Mouse (Mus musculus) lung, embryonic 15.5 days (tissue): ENCODE results near the gene Il2rb. TPM values are rescaled to one million over a fixed set of nuclear protein-coding genes. Genes with fewer than 3 reads are reported as not detected.

ENCODE experiments used
- ATAC-seq: fragments of 200-750 bp; cut with Nextera tagmentation; 2 replicates; pipeline ENCODE4 v1.8.0; 2017; ENCODE audit warnings: moderate number of reproducible peaks, borderline replicate concordance; ENCODE audit not compliant: low FRiP score, low TSS enrichment; ENCODE audit errors: extremely low read depth
- H3K27ac ChIP-seq: fragments of 300-500 bp; sonication (generic); 2 replicates; pipeline ENCODE4 v1.5.1; 2015; ENCODE audit warnings: moderate library complexity, mild to moderate bottlenecking, inconsistent platforms
- H3K27me3 ChIP-seq: fragments of 300-500 bp; sonication (generic); 2 replicates; pipeline ENCODE4 v1.6.1; 2015; ENCODE audit warnings: inconsistent platforms
- H3K36me3 ChIP-seq: fragments of 300-500 bp; sonication (generic); 2 replicates; pipeline ENCODE4 v1.6.1; 2015; ENCODE audit warnings: inconsistent platforms
- H3K4me1 ChIP-seq: fragments of 300-500 bp; sonication (generic); 2 replicates; pipeline ENCODE4 v1.6.1; 2015; ENCODE audit warnings: inconsistent platforms
- H3K4me2 ChIP-seq: fragments of 300-500 bp; sonication (generic); 2 replicates; pipeline ENCODE4 v1.6.1; 2015; ENCODE audit warnings: inconsistent platforms, mild to moderate bottlenecking, moderate library complexity
- H3K4me3 ChIP-seq: fragments of 300-500 bp; sonication (generic); 2 replicates; pipeline ENCODE4 v1.5.1; 2015; ENCODE audit warnings: mild to moderate bottlenecking, inconsistent platforms
- H3K9ac ChIP-seq: fragments of 300-500 bp; sonication (generic); 2 replicates; pipeline ENCODE4 v1.6.1; 2015; ENCODE audit warnings: inconsistent platforms
- H3K9me3 ChIP-seq: fragments of 300-500 bp; sonication (generic); 2 replicates; pipeline ENCODE4 v1.6.1; 2016; ENCODE audit warnings: inconsistent platforms
- WGBS: fragments of 180-500 bp; shearing (Covaris S2); methylation state at CpG from one replicate; pipeline ENCODE4 v1.1.7; 2015; 5-methylcytosine and 5-hydroxymethylcytosine counted together
- polyA plus RNA-seq: library from polyadenylated mRNA; unstranded; fragments of >200 nt; fragmentation: Nextera tagmentation; extraction: Ambion mirVana; gene quantifications from 2 replicates; pipeline ENCODE4 v1.2.1, GENCODE M21; 2015

Il2rb gene
- polyA plus RNA-seq, 1 experiment from 2014 or later: 1.3 TPM

GRCm38 (mm10) chr15:78479470-78479869, 15.6 kb downstream of the Il2rb start:
- no peak for ATAC-seq
- no peak overlapping the region for H3K4me2 ChIP-seq
- no peak overlapping the region for H3K4me3 ChIP-seq
- H3K27ac ChIP-seq: no peak overlapping the region
- H3K27me3 ChIP-seq: no peaks in the 10 kb centered on the region
- no peaks in the 10 kb centered on the region for H3K36me3 ChIP-seq
- no peak overlapping the region for H3K9ac ChIP-seq
- 0 out of 2 replicates have a peak, but pooled peaks cover 4% of the 10 kb centered on the region for H3K4me1 ChIP-seq
- 71% methylated on average over 5 of the region's 5 CpGs for WGBS
- no peaks in the 10 kb centered on the region for H3K9me3 ChIP-seq

- Histone ChIP-seq H3K4me3 (no peak overlapping the region), H3K27ac (no peak overlapping the region), H3K4me1 (0 out of 2 replicates have a peak, but pooled peaks cover 4% of the 10 kb centered on the region), H3K9me3 (no peaks in the 10 kb centered on the region), H3K9ac (no peak overlapping the region), H3K4me2 (no peak overlapping the region), H3K36me3 (no peaks in the 10 kb centered on the region), H3K27me3 (no peaks in the 10 kb centered on the region)
- WGBS: 81% methylated on average over 4 of the region's 4 CpGs
- ATAC-seq: no peak
These were observed 17.0 kb downstream of the Il2rb start for GRCm38 (mm10) chr15:78478073-78478472.

GRCm38 (mm10) chr15:78476878-78477277, 18.2 kb downstream of the Il2rb start:
- H3K27me3 ChIP-seq: no peaks in the 10 kb centered on the region
- no peaks in the 10 kb centered on the region for H3K9me3 ChIP-seq
- H3K4me1 ChIP-seq: 0 out of 2 replicates have a peak, but pooled peaks cover 4% of the 10 kb centered on the region
- 63% methylated on average over 1 of the region's 1 CpGs for WGBS
- no peak overlapping the region for H3K9ac ChIP-seq
- no peak overlapping the region for H3K4me2 ChIP-seq
- H3K36me3 ChIP-seq: no peaks in the 10 kb centered on the region
- ATAC-seq: no peak
- H3K27ac ChIP-seq: no peak overlapping the region
- H3K4me3 ChIP-seq: no peak overlapping the region

- Histone ChIP-seq H3K4me3 (no peak overlapping the region), H3K9me3 (no peaks in the 10 kb centered on the region), H3K9ac (no peak overlapping the region), H3K27me3 (no peaks in the 10 kb centered on the region), H3K27ac (no peak overlapping the region), H3K36me3 (no peaks in the 10 kb centered on the region), H3K4me2 (no peak overlapping the region), H3K4me1 (no peaks in the 10 kb centered on the region)
- no peak for ATAC-seq
- WGBS: 36% methylated on average over 3 of the region's 3 CpGs
These were observed 19.5 kb downstream of the Il2rb start for GRCm38 (mm10) chr15:78475604-78476031.

GRCm38 (mm10) chr15:78473442-78473841, 21.6 kb downstream of the Il2rb start:
- Histone ChIP-seq H3K27me3 (no peaks in the 10 kb centered on the region), H3K9me3 (no peaks in the 10 kb centered on the region), H3K4me1 (no peaks in the 10 kb centered on the region), H3K9ac (no peak overlapping the region), H3K4me2 (no peak overlapping the region), H3K27ac (no peak overlapping the region), H3K4me3 (no peak overlapping the region), H3K36me3 (no peaks in the 10 kb centered on the region)
- 85% methylated on average over 6 of the region's 6 CpGs for WGBS
- no peak for ATAC-seq

- 25% methylated on average over 7 of the region's 7 CpGs for WGBS
These were observed 23.2 kb downstream of the Il2rb start for GRCm38 (mm10) chr15:78471902-78472301.

GRCm38 (mm10) chr15:78470495-78471276, 24.4 kb downstream of the Il2rb start:
- 72% methylated on average over 4 of the region's 4 CpGs for WGBS
- H3K27me3 ChIP-seq: no peaks in the 10 kb centered on the region
- no peak for ATAC-seq

More at GRCm38 (mm10) chr15:78471902-78472301, 23.2 kb downstream of the Il2rb start:
- no peak overlapping the region for H3K4me3 ChIP-seq
- no peaks in the 10 kb centered on the region for H3K27me3 ChIP-seq
- no peaks in the 10 kb centered on the region for H3K36me3 ChIP-seq
- H3K9ac ChIP-seq: no peak overlapping the region
- no peak overlapping the region for H3K4me2 ChIP-seq
- no peak overlapping the region for H3K27ac ChIP-seq
- H3K9me3 ChIP-seq: no peaks in the 10 kb centered on the region
- no peaks in the 10 kb centered on the region for H3K4me1 ChIP-seq
- no peak for ATAC-seq

GRCm38 (mm10) chr15:78468379-78468937, 26.6 kb downstream of the Il2rb start, which contains the start of gene Tmprss6:
Gene Tmprss6 (minus strand): TSS chr15:78468634.
- H3K27ac ChIP-seq: no peak within 1 kb of the TSS
- no peak within 1 kb of the TSS for H3K4me3 ChIP-seq
- H3K9ac ChIP-seq: no peak within 1 kb of the TSS

More at GRCm38 (mm10) chr15:78470495-78471276, 24.4 kb downstream of the Il2rb start:
- H3K9ac ChIP-seq: no peak overlapping the region
- no peaks in the 10 kb centered on the region for H3K9me3 ChIP-seq
- H3K27ac ChIP-seq: no peak overlapping the region
- no peak overlapping the region for H3K4me2 ChIP-seq
- H3K36me3 ChIP-seq: no peaks in the 10 kb centered on the region
- H3K4me1 ChIP-seq: no peaks in the 10 kb centered on the region
- H3K4me3 ChIP-seq: no peak overlapping the region

GRCm38 (mm10) chr15:78467570-78467969, 27.5 kb downstream of the Il2rb start:
- no peak overlapping the region for H3K4me3 ChIP-seq
- H3K9me3 ChIP-seq: no peaks in the 10 kb centered on the region
- no peaks in the 10 kb centered on the region for H3K36me3 ChIP-seq
- no peaks in the 10 kb centered on the region for H3K4me1 ChIP-seq
- 89% methylated on average over 7 of the region's 7 CpGs for WGBS
- H3K27me3 ChIP-seq: no peaks in the 10 kb centered on the region
- H3K27ac ChIP-seq: no peak overlapping the region
- no peak overlapping the region for H3K4me2 ChIP-seq
- H3K9ac ChIP-seq: no peak overlapping the region
- ATAC-seq: no peak

More at GRCm38 (mm10) chr15:78468379-78468937, 26.6 kb downstream of the Il2rb start, which contains the start of gene Tmprss6:
- no peaks in the 10 kb centered on the region for H3K4me1 ChIP-seq
- H3K36me3 ChIP-seq: no peaks in the 10 kb centered on the region
- H3K4me2 ChIP-seq: no peak within 1 kb of the TSS
- no peaks in the 10 kb centered on the region for H3K27me3 ChIP-seq
- 77% methylated on average over 7 of the region's 7 CpGs for WGBS
- H3K9me3 ChIP-seq: no peaks in the 10 kb centered on the region
- no peak for ATAC-seq

GRCm38 (mm10) chr15:78466809-78467208, 28.3 kb downstream of the Il2rb start:
- ATAC-seq: no peak
- no peaks in the 10 kb centered on the region for H3K9me3 ChIP-seq
- WGBS: 35% methylated on average over 6 of the region's 6 CpGs
- H3K36me3 ChIP-seq: no peaks in the 10 kb centered on the region
- H3K27me3 ChIP-seq: no peaks in the 10 kb centered on the region
- H3K9ac ChIP-seq: no peak overlapping the region
- no peak overlapping the region for H3K4me3 ChIP-seq
- H3K4me1 ChIP-seq: no peaks in the 10 kb centered on the region
- no peak overlapping the region for H3K4me2 ChIP-seq
- no peak overlapping the region for H3K27ac ChIP-seq

- Histone ChIP-seq H3K9ac (no peak overlapping the region), H3K4me2 (no peak overlapping the region), H3K36me3 (no peaks in the 10 kb centered on the region), H3K4me1 (no peaks in the 10 kb centered on the region), H3K27me3 (no peaks in the 10 kb centered on the region), H3K9me3 (no peaks in the 10 kb centered on the region), H3K27ac (no peak overlapping the region), H3K4me3 (no peak overlapping the region)
- ATAC-seq: no peak
- 27% methylated on average over 2 of the region's 2 CpGs for WGBS
These were observed 32.1 kb downstream of the Il2rb start for GRCm38 (mm10) chr15:78462981-78463380.

- H3K36me3 ChIP-seq: no peaks in the 10 kb centered on the region
- no peaks in the 10 kb centered on the region for H3K9me3 ChIP-seq
- ATAC-seq: no peak
- H3K9ac ChIP-seq: no peak overlapping the region
- H3K4me2 ChIP-seq: no peak overlapping the region
- H3K4me3 ChIP-seq: no peak overlapping the region
- 71% methylated on average over 10 of the region's 10 CpGs for WGBS
- H3K4me1 ChIP-seq: no peaks in the 10 kb centered on the region
- no peaks in the 10 kb centered on the region for H3K27me3 ChIP-seq
- H3K27ac ChIP-seq: no peak overlapping the region
These were observed 37.9 kb downstream of the Il2rb start for GRCm38 (mm10) chr15:78457193-78457592.
